Mouse (Mus musculus) forebrain, embryonic 14.5 days (tissue): Measurements from ENCODE around the gene Spata9. TPM values are rescaled to one million over a fixed set of nuclear protein-coding genes. Genes with fewer than 3 reads are reported as not detected.

Source experiments
- ATAC-seq: fragments of 200-750 bp; cut with Nextera tagmentation; 2 replicates; pipeline ENCODE4 v1.8.0; 2017; ENCODE audit warnings: mild to moderate bottlenecking, moderate library complexity
- DNase-seq: peaks from one replicate; pipeline ENCODE4 v3.0.0-alpha.2; 2015; ENCODE audit warnings: low spot score
- H3K27ac ChIP-seq: fragments of 300-500 bp; sonication (generic); 2 replicates; pipeline ENCODE4 v1.5.1; 2014; ENCODE audit warnings: low read depth, mild to moderate bottlenecking, control low read depth, low read length, moderate library complexity
- H3K27me3 ChIP-seq: fragments of 300-500 bp; sonication (generic); replicated peaks from 2 replicates; pipeline ENCODE4 v1.6.1; 2014; ENCODE audit warnings: low read length, control low read depth, mixed read lengths; ENCODE audit not compliant: control insufficient read depth, insufficient read depth
- H3K36me3 ChIP-seq: fragments of 300-500 bp; sonication (generic); 2 replicates; pipeline ENCODE4 v1.6.1; 2014; ENCODE audit warnings: low read length, control low read depth; ENCODE audit not compliant: control insufficient read depth, insufficient read depth
- H3K4me1 ChIP-seq: fragments of 300-500 bp; sonication (generic); 2 replicates; pipeline ENCODE4 v1.6.1; 2014; ENCODE audit warnings: antibody characterized with exemption, low read length, control low read depth; ENCODE audit not compliant: control insufficient read depth, insufficient read depth
- H3K4me2 ChIP-seq: fragments of 300-500 bp; sonication (generic); 2 replicates; pipeline ENCODE4 v1.6.1; 2014; ENCODE audit warnings: mild to moderate bottlenecking, control low read depth, low read length
- H3K4me3 ChIP-seq: fragments of 300-500 bp; sonication (generic); 2 replicates; pipeline ENCODE4 v1.5.1; 2014; ENCODE audit warnings: low read depth, low read length, control low read depth
- H3K9ac ChIP-seq: fragments of 300-500 bp; sonication (generic); 2 replicates; pipeline ENCODE4 v1.6.1; 2014; ENCODE audit warnings: mild to moderate bottlenecking, low read length, control low read depth, moderate library complexity
- H3K9me3 ChIP-seq: fragments of 300-500 bp; sonication (generic); replicated peaks from 2 replicates; pipeline ENCODE4 v1.6.1; 2016; ENCODE audit warnings: low read length, control low read depth, mixed read lengths; ENCODE audit not compliant: control insufficient read depth
- WGBS: fragments of 180-500 bp; shearing (Covaris S2); extraction: QIAGEN DNeasy Blood & Tissue Kit; methylation state at CpG from one replicate; pipeline ENCODE4 v1.1.7; 2014; 5-methylcytosine and 5-hydroxymethylcytosine counted together
- polyA plus RNA-seq: library from polyadenylated mRNA; unstranded; fragments of >200 nt; fragmentation: Nextera tagmentation; extraction: Ambion mirVana; gene quantifications from 2 replicates; pipeline ENCODE4 v1.2.1, GENCODE M21; 2014

Spata9 gene
- polyA plus RNA-seq, 1 experiment from 2014 or later = 2.2 TPM

DNA sequence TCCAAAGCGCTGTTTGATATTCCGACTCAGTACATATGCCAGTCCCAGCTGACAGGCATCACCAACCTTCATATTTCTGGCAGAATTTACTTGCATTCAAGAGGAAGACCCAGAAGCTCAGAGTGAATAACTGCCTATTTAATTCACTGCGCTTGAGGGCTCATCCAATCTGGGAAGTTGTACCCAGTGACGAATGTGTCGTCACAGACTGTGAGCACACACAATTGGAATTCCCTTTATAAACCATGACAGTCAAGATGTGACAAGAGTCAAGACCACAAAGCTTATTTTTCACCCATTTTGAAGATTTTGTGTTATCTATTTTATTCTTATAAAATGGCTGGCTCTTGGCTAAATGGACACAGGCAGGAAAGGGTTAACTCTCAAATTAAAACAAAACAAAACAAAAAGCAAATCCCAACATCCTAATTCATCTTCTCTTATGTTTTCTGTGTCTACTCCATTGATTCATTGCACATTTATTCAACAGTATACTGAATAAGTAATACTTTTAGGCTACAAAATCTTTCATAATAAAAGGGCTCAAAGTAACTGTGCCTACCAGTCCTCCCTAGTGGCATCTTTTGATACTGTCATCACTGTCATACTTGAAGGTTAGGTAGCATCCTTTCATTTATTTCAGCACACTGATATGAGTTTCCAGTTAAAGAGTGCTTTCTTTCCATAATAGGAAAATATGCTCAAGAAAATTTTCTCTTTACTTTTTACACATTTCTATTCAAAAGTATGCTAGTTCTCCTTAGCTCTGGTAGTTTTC lies 25.2 kb upstream of the Spata9 start:
- H3K4me1 ChIP-seq = peaks cover 16% of the 10 kb centered on the region
- H3K9me3 ChIP-seq = no peaks in the 10 kb centered on the region
- no peak overlapping the region for H3K9ac ChIP-seq
- peaks cover 16% of the 10 kb centered on the region for H3K36me3 ChIP-seq
- peak; percentile 75 for DNase-seq
- no peaks in the 10 kb centered on the region for H3K27me3 ChIP-seq
- ATAC-seq = peak; percentile 26; the same call in 1 of the 2 replicates
- H3K27ac ChIP-seq = no peak overlapping the region
- H3K4me2 ChIP-seq = peak overlapping the region; percentile 45
- H3K4me3 ChIP-seq = peak overlapping the region; percentile 6; the same call in 1 of the 2 replicates
- 70% methylated on average over 5 of the region's 5 CpGs for WGBS

DNA sequence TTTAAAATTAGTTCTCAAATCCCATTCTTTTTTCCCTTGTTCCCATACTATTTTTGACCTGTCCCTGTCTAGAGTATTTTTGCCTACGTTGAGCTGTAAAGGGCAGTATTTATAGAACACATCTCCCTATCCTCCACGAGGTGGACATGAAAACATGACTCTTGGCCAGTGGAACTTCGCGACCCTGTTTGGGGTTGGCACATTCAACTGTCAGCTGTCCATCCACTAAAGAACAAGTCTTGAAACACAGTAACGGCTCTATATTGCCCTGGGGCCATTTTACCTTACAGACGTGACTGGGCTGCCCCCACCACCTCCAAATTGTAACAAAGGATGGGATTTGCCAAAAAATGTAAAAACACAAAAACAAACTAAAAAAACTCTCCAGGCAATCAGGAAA lies 24.2 kb upstream of the Spata9 start:
- peak overlapping the region; percentile 83 for H3K4me3 ChIP-seq
- H3K4me1 ChIP-seq = peaks cover 16% of the 10 kb centered on the region
- no peaks in the 10 kb centered on the region for H3K27me3 ChIP-seq
- H3K9me3 ChIP-seq = no peaks in the 10 kb centered on the region
- ATAC-seq (0 out of 2 replicates have a peak, but pooled peaks have one; percentile 4), DNase-seq (peak; percentile 52)
- 0% methylated on average over 6 of the region's 6 CpGs for WGBS
- H3K27ac ChIP-seq = peak overlapping the region; percentile 99
- peak overlapping the region; percentile 71 for H3K4me2 ChIP-seq
- H3K36me3 ChIP-seq = peaks cover 13% of the 10 kb centered on the region
- H3K9ac ChIP-seq = peak overlapping the region; percentile 96

DNA sequence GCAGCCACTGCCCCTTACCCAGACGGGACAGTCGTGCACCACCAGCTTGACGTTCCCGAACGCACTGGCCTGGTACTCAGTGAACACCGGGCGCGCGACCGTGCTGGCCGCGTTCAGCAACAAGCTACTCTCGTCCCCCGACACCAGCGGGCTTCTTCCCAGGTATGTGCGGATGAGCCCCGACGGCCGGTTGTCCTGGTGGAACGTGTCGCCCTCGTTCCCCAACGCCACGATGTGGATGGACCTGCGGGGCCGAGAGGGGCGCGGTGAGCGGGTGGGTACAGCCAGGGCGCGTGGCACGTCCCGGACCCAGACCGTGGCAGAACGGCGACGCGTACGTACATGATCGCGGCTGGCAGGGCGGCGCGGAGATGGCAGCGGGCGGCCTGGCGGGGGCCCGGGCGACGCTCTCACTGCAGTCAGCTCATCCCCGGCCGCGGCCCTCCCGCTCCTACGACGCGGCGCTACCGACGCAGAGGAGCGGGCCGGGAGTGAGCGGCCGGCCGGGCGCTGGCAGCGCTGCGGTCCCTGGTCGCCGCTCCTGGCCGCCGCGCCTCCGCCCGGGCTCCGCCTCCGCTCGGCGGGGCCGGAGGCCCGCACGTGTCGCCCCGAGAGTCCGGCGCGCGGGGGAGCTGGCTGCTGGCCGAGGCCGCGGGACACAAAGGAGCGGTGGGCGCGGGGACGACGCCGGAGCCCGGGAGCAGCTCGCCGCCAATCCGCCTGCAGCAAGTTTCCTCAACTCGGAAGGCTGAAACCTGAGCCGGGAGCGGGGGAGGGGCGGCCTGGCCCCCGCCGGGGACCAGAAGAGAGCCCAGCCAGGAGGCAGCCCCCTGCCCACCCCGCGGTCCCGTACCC lies 23.5 kb upstream of the Spata9 start, which contains the start of gene Rhobtb3:
Rhobtb3 (minus strand) TSS at position 737 of the 855 bp plus-strand sequence.
- Histone ChIP-seq H3K9me3 (no peaks in the 10 kb centered on the region), H3K4me1 (peaks cover 16% of the 10 kb centered on the region), H3K27ac (peak within 1 kb of the TSS; percentile 99), H3K36me3 (peaks cover 6% of the 10 kb centered on the region), H3K27me3 (no peaks in the 10 kb centered on the region), H3K4me2 (peak within 1 kb of the TSS; percentile 71), H3K4me3 (peak within 1 kb of the TSS; percentile 83), H3K9ac (peak within 1 kb of the TSS; percentile 96)
- WGBS = under 1% methylated on average over 61 of the region's 110 CpGs
- DNase-seq (peak; percentile 91), ATAC-seq (peak; percentile 87)

DNA sequence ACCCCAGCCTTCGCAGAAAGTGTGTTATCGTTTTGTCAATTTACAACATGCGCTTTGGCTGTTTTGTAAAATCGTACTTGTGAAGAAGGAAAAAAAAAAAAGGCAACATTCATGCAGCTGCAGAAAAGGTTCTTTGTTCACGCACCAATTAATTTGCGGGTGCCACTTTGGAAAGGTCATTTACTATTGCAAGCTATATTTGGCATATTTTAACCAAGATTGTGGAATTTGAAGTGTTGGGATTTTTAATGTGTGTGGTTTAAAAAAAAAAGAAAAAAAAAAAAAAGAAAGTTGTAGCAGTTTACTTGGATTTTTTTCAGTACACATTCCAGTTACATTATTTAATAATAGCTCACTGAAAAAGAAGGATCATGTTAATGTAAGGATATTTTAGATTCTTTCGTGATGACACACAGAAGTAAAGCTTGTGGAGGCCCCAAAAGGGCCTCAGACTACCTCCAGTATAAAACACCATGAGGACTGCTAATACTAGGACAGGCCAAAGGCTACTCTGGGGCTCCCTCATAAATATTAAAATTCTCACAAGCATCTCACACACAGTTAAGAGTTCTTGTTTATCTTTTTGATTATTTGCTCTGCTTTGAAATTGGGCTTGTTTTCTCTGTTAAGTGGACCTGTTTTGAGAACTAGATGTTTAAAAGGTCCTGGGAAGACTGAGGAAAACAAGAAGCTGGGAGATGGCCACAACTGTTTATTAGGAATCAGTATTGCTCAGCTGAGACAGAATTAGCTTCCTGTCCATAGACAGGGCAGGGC lies 22.7 kb upstream of the Spata9 start:
- peak; percentile 35 for DNase-seq
- H3K27ac ChIP-seq = peak overlapping the region; percentile 99
- no peaks in the 10 kb centered on the region for H3K27me3 ChIP-seq
- 2% methylated on average over 7 of the region's 7 CpGs for WGBS
- H3K9me3 ChIP-seq = no peaks in the 10 kb centered on the region
- peaks cover 16% of the 10 kb centered on the region for H3K4me1 ChIP-seq
- ATAC-seq = no peak
- no peaks in the 10 kb centered on the region for H3K36me3 ChIP-seq
- H3K9ac ChIP-seq = peak overlapping the region; percentile 96
- H3K4me3 ChIP-seq = peak overlapping the region; percentile 83
- H3K4me2 ChIP-seq = peak overlapping the region; percentile 71

DNA sequence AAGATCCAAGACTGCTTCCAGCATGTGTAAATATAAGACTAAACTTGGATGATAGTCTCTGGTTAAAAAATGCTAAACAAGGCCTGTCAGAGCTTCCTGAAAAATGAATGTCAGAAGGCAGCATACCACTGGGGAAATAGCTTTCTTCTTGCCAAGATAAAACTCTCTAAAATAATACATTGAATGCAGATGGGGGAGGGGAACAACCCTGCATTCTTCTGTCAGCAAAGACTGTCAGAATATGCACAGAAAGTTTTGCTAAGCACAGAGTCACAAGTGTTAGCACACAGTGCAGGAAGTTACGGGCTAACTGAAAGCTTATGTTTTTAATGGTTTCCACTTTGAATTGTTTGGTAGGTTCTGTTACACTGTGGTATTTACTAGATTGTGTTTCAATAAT lies 16.7 kb upstream of the Spata9 start:
- Histone ChIP-seq H3K4me3 (no peak overlapping the region), H3K27me3 (no peaks in the 10 kb centered on the region), H3K4me1 (no peaks in the 10 kb centered on the region), H3K4me2 (no peak overlapping the region), H3K9me3 (no peaks in the 10 kb centered on the region), H3K9ac (no peak overlapping the region), H3K27ac (no peak overlapping the region), H3K36me3 (no peaks in the 10 kb centered on the region)
- DNase-seq (no peak), ATAC-seq (no peak)
- 60% methylated on average over 1 of the region's 1 CpGs for WGBS

DNA sequence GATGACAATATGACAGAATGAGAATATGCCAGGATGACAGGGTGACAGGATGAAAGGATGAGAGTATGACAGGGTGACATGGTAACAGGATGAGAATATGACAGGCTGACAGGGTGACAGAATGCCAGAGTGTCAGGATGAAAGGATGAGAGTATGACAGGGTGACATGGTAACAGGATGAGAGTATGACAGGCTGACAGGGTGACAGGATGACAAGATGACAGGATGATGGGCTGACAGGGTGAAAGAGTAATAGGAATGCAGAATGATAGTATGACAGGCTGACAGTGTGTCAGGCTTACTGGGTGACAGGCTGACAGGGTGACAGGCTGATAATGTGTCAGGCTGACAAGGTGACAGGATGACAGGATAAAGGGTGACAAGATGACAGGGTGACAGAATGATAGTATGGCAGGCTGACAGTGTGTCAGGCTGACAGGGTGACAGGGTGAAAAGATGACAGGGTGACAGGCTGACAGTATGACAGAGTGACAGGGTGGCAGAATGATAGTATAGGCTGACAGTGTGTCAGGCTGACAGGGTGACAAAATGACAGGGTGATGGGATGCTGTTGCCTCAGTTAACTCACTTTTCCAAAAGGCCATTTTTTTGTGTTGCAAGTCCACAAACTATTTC lies 11.5 kb upstream of the Spata9 start:
- H3K4me1 ChIP-seq = no peaks in the 10 kb centered on the region
- no peak overlapping the region for H3K9ac ChIP-seq
- H3K9me3 ChIP-seq = no peaks in the 10 kb centered on the region
- ATAC-seq (no peak), DNase-seq (no peak)
- H3K4me3 ChIP-seq = no peak overlapping the region
- H3K36me3 ChIP-seq = no peaks in the 10 kb centered on the region
- H3K27me3 ChIP-seq = no peaks in the 10 kb centered on the region
- H3K4me2 ChIP-seq = no peak overlapping the region
- no peak overlapping the region for H3K27ac ChIP-seq

DNA sequence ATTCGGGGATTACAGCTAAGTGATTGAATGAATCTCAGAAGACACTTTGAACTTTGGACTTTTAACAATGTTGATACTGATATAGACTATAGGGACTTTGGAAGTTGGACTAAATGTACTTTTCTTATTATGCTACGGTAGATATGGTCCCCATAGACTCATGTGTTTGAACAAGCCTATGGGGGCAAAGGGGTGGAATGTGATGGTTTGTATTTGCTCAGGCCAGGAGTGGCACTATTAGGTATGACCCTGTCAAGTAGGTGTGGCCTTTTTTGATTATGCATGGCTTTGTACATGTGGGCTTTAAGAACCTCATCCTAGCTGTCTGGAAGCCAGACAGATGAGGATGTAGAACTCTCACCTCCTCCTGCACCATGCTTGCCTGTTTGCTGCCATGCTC lies 7.5 kb downstream of the Spata9 start:
- H3K27me3 ChIP-seq = no peaks in the 10 kb centered on the region
- no peaks in the 10 kb centered on the region for H3K36me3 ChIP-seq
- H3K4me1 ChIP-seq = no peaks in the 10 kb centered on the region
- WGBS = 89% methylated on average over 2 of the region's 2 CpGs
- no peak for DNase-seq
- H3K4me3 ChIP-seq = no peak overlapping the region
- no peak overlapping the region for H3K9ac ChIP-seq
- no peaks in the 10 kb centered on the region for H3K9me3 ChIP-seq
- H3K4me2 ChIP-seq = no peak overlapping the region
- ATAC-seq = no peak
- no peak overlapping the region for H3K27ac ChIP-seq

DNA sequence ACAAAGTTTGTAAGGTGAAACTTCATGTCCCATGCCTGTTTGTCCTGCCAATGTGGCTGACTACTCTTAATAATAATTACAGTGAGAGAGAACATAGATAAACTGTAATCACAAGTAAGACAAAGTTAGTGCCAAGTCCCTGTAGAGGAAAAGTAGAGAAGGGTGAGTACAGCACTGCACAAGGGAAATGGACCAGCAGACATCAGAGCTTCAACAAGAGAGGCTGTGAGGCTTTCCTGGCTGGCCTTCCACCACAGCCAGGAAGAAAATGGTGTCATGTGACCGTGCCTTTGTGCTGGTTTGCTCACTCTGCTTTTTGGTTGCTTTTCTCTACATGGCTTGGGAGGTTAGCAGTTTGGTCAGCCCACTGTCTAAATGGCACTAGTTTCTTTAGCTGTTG lies 8.7 kb downstream of the Spata9 start:
- Histone ChIP-seq H3K36me3 (no peaks in the 10 kb centered on the region), H3K27me3 (no peaks in the 10 kb centered on the region), H3K4me1 (no peaks in the 10 kb centered on the region), H3K9ac (no peak overlapping the region), H3K9me3 (no peaks in the 10 kb centered on the region), H3K4me2 (no peak overlapping the region), H3K4me3 (no peak overlapping the region), H3K27ac (no peak overlapping the region)
- ATAC-seq = no peak
- DNase-seq = no peak
- 67% methylated on average over 1 of the region's 1 CpGs for WGBS
